Mouse (Mus musculus) thymus, adult 2 months (tissue): Measurements from ENCODE around the gene Htra2. TPM values are rescaled to one million over a fixed set of nuclear protein-coding genes. Genes with fewer than 3 reads are reported as not detected.

Experiments
- DNase-seq: peaks from one replicate; pipeline ENCODE4 v3.0.0; 2021
- H3K27ac ChIP-seq: fragments of 200-500 bp; 2 replicates; pipeline ENCODE4 v1.5.1; 2012; ENCODE audit warnings: low read length, control low read depth; ENCODE audit not compliant: control insufficient read depth, insufficient read depth
- H3K27me3 ChIP-seq: fragments of 200-500 bp; 2 replicates; pipeline ENCODE4 v1.6.1; 2012; ENCODE audit warnings: mild to moderate bottlenecking, low read length, moderate library complexity, mixed read lengths; ENCODE audit not compliant: control insufficient read depth, insufficient read depth
- H3K36me3 ChIP-seq: fragments of 200-500 bp; 2 replicates; pipeline ENCODE4 v1.6.1; 2012; ENCODE audit warnings: mild to moderate bottlenecking, low read length, moderate library complexity; ENCODE audit not compliant: control insufficient read depth, insufficient read depth
- H3K4me1 ChIP-seq: fragments of 200-500 bp; replicated peaks from 2 replicates; pipeline ENCODE4 v1.6.1; 2012; ENCODE audit warnings: low read length; ENCODE audit not compliant: control insufficient read depth, insufficient read depth
- H3K4me3 ChIP-seq: fragments of 200-500 bp; 2 replicates; pipeline ENCODE4 v1.5.1; 2012; ENCODE audit warnings: mild to moderate bottlenecking, low read length, control low read depth, moderate library complexity; ENCODE audit not compliant: control insufficient read depth, insufficient read depth
- CTCF ChIP-seq: fragments of 200-500 bp; IDR thresholded peaks from 2 replicates; pipeline ENCODE4 v1.5.1; 2012; ENCODE audit warnings: mild to moderate bottlenecking, control low read depth, low read length, moderate library complexity, borderline replicate concordance; ENCODE audit not compliant: control insufficient read depth, poor library complexity, insufficient read depth; ENCODE audit errors: extremely low read depth
- POLR2A ChIP-seq: fragments of 200-500 bp; IDR thresholded peaks from 2 replicates; pipeline ENCODE4 v1.6.1; 2012; ENCODE audit warnings: mild to moderate bottlenecking, low read length, control low read depth, moderate library complexity; ENCODE audit not compliant: control insufficient read depth, poor library complexity, insufficient read depth; ENCODE audit errors: extremely low read depth
- WGBS: fragments of 180-500 bp; shearing (Covaris S2); methylation state at CpG from one replicate; pipeline ENCODE4 v1.1.7; 2018; 5-methylcytosine and 5-hydroxymethylcytosine counted together
- polyA plus RNA-seq: library from polyadenylated mRNA; depleted of rRNA; stranded (reverse); fragments of >200 nt; gene quantifications from 2 replicates; pipeline ENCODE4 v1.2.3, GENCODE M21; 2012

The Htra2 gene
- polyA plus RNA-seq, 1 experiment, result 64.6 TPM

- H3K27me3 ChIP-seq, result peaks cover 45% of the 10 kb centered on the region
- no peak for DNase-seq
- peaks cover 30% of the 10 kb centered on the region for H3K4me1 ChIP-seq
- no peaks in the 10 kb centered on the region for H3K36me3 ChIP-seq
- WGBS, result 4% methylated on average over 55 of the region's 58 CpGs
- no peak overlapping the region for H3K27ac ChIP-seq
- TF ChIP-seq POLR2A (no peak), CTCF (no peak)
- H3K4me3 ChIP-seq, result no peak overlapping the region
Observed at GRCm38 (mm10) chr6:83070311-83071219, 15.5 kb upstream of the Htra2 start.

- TF ChIP-seq CTCF, result no peak
- no peak for TF ChIP-seq POLR2A
- H3K4me3 ChIP-seq, result no peak within 1 kb of the TSS
- peaks cover 30% of the 10 kb centered on the region for H3K4me1 ChIP-seq
- H3K27me3 ChIP-seq, result peaks cover 45% of the 10 kb centered on the region
- 4% methylated on average over 10 of the region's 10 CpGs for WGBS
- DNase-seq, result no peak
- H3K36me3 ChIP-seq, result no peaks in the 10 kb centered on the region
- no peak within 1 kb of the TSS for H3K27ac ChIP-seq
Observed at GRCm38 (mm10) chr6:83070247-83070310, 15.0 kb upstream of the Htra2 start, which contains the start of gene Tlx2. Gene Tlx2, minus strand, starts transcription at chr6:83070293.

- TF ChIP-seq CTCF (no peak), POLR2A (no peak)
- Histone ChIP-seq H3K4me1 (peaks cover 30% of the 10 kb centered on the region), H3K36me3 (no peaks in the 10 kb centered on the region), H3K27ac (no peak overlapping the region), H3K4me3 (no peak overlapping the region), H3K27me3 (peaks cover 45% of the 10 kb centered on the region)
- no peak for DNase-seq
- 5% methylated on average over 69 of the region's 69 CpGs for WGBS
Observed at GRCm38 (mm10) chr6:83069488-83070246, 14.6 kb upstream of the Htra2 start.

GRCm38 (mm10) chr6:83068706-83069487, 13.8 kb upstream of the Htra2 start:
- Histone ChIP-seq H3K4me1 (peaks cover 30% of the 10 kb centered on the region), H3K36me3 (no peaks in the 10 kb centered on the region), H3K27ac (no peak overlapping the region), H3K27me3 (peaks cover 47% of the 10 kb centered on the region), H3K4me3 (no peak overlapping the region)
- TF ChIP-seq POLR2A (no peak), CTCF (no peak)
- DNase-seq, result no peak
- WGBS, result 3% methylated on average over 81 of the region's 81 CpGs

GRCm38 (mm10) chr6:83068221-83068620, 13.1 kb upstream of the Htra2 start:
- peaks cover 30% of the 10 kb centered on the region for H3K4me1 ChIP-seq
- peaks cover 47% of the 10 kb centered on the region for H3K27me3 ChIP-seq
- WGBS, result 63% methylated on average over 8 of the region's 8 CpGs
- H3K36me3 ChIP-seq, result no peaks in the 10 kb centered on the region
- H3K4me3 ChIP-seq, result no peak overlapping the region
- no peak overlapping the region for H3K27ac ChIP-seq
- TF ChIP-seq POLR2A, result no peak
- TF ChIP-seq CTCF, result no peak
- no peak for DNase-seq

- no peak overlapping the region for H3K27ac ChIP-seq
- no peaks in the 10 kb centered on the region for H3K36me3 ChIP-seq
- H3K4me1 ChIP-seq, result peaks cover 30% of the 10 kb centered on the region
- no peak overlapping the region for H3K4me3 ChIP-seq
- 35% methylated on average over 6 of the region's 6 CpGs for WGBS
- H3K27me3 ChIP-seq, result peaks cover 38% of the 10 kb centered on the region
- TF ChIP-seq POLR2A (no peak), CTCF (no peak)
- no peak for DNase-seq
Observed at GRCm38 (mm10) chr6:83066441-83066840, 11.4 kb upstream of the Htra2 start.
